Mouse (Mus musculus): ENCODE data around the gene Hint3.

DNA sequence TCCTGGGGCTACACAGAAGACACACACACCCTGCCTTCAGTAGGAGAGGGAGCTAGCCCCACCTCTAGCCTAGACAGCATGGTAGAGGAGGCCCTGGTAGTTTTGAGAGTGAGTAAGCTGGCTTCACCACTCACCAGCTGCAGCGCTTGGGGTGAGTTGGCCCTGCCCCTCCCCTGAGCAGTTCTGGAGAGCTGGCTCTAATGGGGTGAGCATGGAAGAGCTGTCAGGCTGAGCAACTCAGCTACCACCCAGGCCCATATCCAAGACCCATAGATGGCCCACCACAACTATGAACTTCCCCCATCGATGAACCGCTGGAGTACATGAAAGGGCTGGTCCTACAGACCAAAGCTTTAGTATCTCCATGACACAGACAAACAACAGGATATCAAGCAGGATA lies 64.8 kb downstream of the Hint3 start:
- no peak for TF ChIP-seq CTCF (IDR thresholded peaks at IDR 0.05; ENCODE audit: extremely low read depth, insufficient read depth, low read length)
- TF ChIP-seq POLR2A (IDR thresholded peaks at IDR 0.05; ENCODE audit: extremely low read depth, insufficient read depth, low read length), result no peak

All from cortical plate, adult 2 months (tissue).